In genomic region chr5:140661875-140662643, GRCm38 (mm10) we compare ENCODE assay signal across 10 mouse cellular contexts. TPM values are rescaled to one million over a fixed set of nuclear protein-coding genes. Genes with fewer than 3 reads are reported as not detected.
A peak's percentile ranks its signal among the peaks of the same experiment; 100 is the strongest.
DNase-seq lines count a peak whose midpoint lies in the region; ATAC-seq and TF ChIP-seq lines count a peak whose summit lies in the region.
"Had no signal": no experiment of that assay in that cellular context is flagged by ENCODE, and none has a peak within 500 bp of the region (broad histone marks: within the 10 kb centered on the region; RNA-seq: fewer than 3 reads in every experiment).

No protein-coding gene starts in this region.

- peak overlapping the region; percentile 47 for H3K4me2 ChIP-seq in heart, embryonic 14.5 days (ENCODE audit: low read length)
- peak overlapping the region; percentile 9; the same call in 1 of the 2 replicates for H3K4me2 ChIP-seq in intestine, postnatal 0 days (replicated peaks; ENCODE audit: low read depth)

- no peak overlapping the region; a peak in 1 of 4 replicates for H3K4me3 ChIP-seq in heart, embryonic 14.5 days (ENCODE audit: control insufficient read depth in 1 of 2, insufficient read depth in 1 of 2, low read depth in 1 of 2, low read length in 2 of 2)
- no peak overlapping the region for H3K4me3 ChIP-seq in intestine, postnatal 0 days (ENCODE audit: low read depth, low read length)
- H3K4me3 ChIP-seq: hindbrain, embryonic 10.5 days had no signal

- 0 out of 2 replicates have a peak, but pooled peaks cover 3% of the 10 kb centered on the region for H3K36me3 ChIP-seq in heart, embryonic 14.5 days (ENCODE audit: control insufficient read depth, insufficient read depth, low read length)
- no peaks in the 10 kb centered on the region for H3K36me3 ChIP-seq in intestine, postnatal 0 days (ENCODE audit: control insufficient read depth, insufficient read depth)
- H3K36me3 ChIP-seq: G1E had no signal

- no peaks in the 10 kb centered on the region for H3K9me3 ChIP-seq in heart, embryonic 14.5 days (ENCODE audit: control insufficient read depth, low read length)
- no peaks in the 10 kb centered on the region for H3K9me3 ChIP-seq in intestine, postnatal 0 days (ENCODE audit: control insufficient read depth)
- H3K9me3 ChIP-seq: G1E; hindbrain, embryonic 10.5 days had no signal

- peaks cover 20 to 31% of the 10 kb centered on the region in 2 experiments for H3K4me1 ChIP-seq in heart, embryonic 14.5 days (ENCODE audit: control insufficient read depth in 2 of 2, insufficient read depth in 2 of 2, low read length in 2 of 2)
- H3K4me1 ChIP-seq in intestine, postnatal 0 days (replicated peaks; ENCODE audit: control insufficient read depth, insufficient read depth, low read length): peaks cover 17% of the 10 kb centered on the region; the same call in 1 of the 2 replicates

- whole genome bisulfite sequencing in heart, embryonic 14.5 days: 30% methylated on average over 12 of the region's 12 CpGs
- 38% methylated on average over 12 of the region's 12 CpGs for WGBS in intestine, postnatal 0 days

- peak overlapping the region; percentile 68 to 76 for H3K27ac ChIP-seq in heart, embryonic 14.5 days (replicated peaks in 1 of 2; ENCODE audit: control insufficient read depth in 1 of 2, insufficient read depth in 1 of 2, low read depth in 2 of 2, low read length in 2 of 2)
- no peak overlapping the region for H3K27ac ChIP-seq in intestine, postnatal 0 days (ENCODE audit: low read depth, low read length)
- H3K27ac ChIP-seq: hindbrain, embryonic 10.5 days had no signal

- DNase-seq in heart, adult 9 months (ENCODE audit: low spot score in 2 of 2): no peak
- DNase-seq in spleen, postnatal 36 days (ENCODE audit: low spot score in 2 of 2): peak; percentile 30 to 33
- no peak for DNase-seq in spleen, postnatal 14 days (ENCODE audit: low spot score in 2 of 2)
- DNase-seq in thymus, adult 18-20 months: no peak
- no peak for DNase-seq in cerebellum, postnatal 36 days
- DNase-seq in cerebellum, adult 11 months: no peak

- no peak for ATAC-seq in heart, embryonic 14.5 days (ENCODE audit: insufficient number of reproducible peaks, insufficient read depth, low FRiP score, low read depth)
- no peak for ATAC-seq in intestine, postnatal 0 days

- no peaks in the 10 kb centered on the region for H3K27me3 ChIP-seq in heart, embryonic 14.5 days (ENCODE audit: control insufficient read depth, insufficient read depth, low read length)
- no peaks in the 10 kb centered on the region for H3K27me3 ChIP-seq in intestine, postnatal 0 days (replicated peaks; ENCODE audit: control insufficient read depth, insufficient read depth, low read length)

- no peak for TF ChIP-seq CTCF in intestine, postnatal 0 days (IDR thresholded peaks at IDR 0.05; ENCODE audit: low read depth)

- peak overlapping the region; percentile 57 for H3K9ac ChIP-seq in heart, embryonic 14.5 days (ENCODE audit: low read length)
- peak overlapping the region; percentile 11; the same call in 1 of the 2 replicates for H3K9ac ChIP-seq in intestine, postnatal 0 days (ENCODE audit: low read depth, low read length)

RNA-seq across cellular contexts. Expression of gene Ttyh3, which starts 13.2 kb away (rescaled TPM):
- polyA plus RNA-seq in heart, embryonic 14.5 days (2014; fragmentation: Nextera tagmentation; extraction: Ambion mirVana): 32.8 and 35.7 TPM in 2 replicates
- 21.4 and 23.6 TPM in 2 replicates for polyA plus RNA-seq in intestine, postnatal 0 days (2015; fragmentation: Nextera tagmentation; extraction: Ambion mirVana)

RNA-seq across cellular contexts. Expression of gene Iqce, which starts 40.1 kb away (rescaled TPM):
- 7.7 and 8.0 TPM in 2 replicates for polyA plus RNA-seq in heart, embryonic 14.5 days (2014; fragmentation: Nextera tagmentation; extraction: Ambion mirVana)
- 5.7 and 7.0 TPM in 2 replicates for polyA plus RNA-seq in intestine, postnatal 0 days (2015; fragmentation: Nextera tagmentation; extraction: Ambion mirVana)

RNA-seq across cellular contexts. Expression of gene Brat1, which starts 42.8 kb away (rescaled TPM):
- 8.9 and 9.4 TPM in 2 replicates for polyA plus RNA-seq in heart, embryonic 14.5 days (2014; fragmentation: Nextera tagmentation; extraction: Ambion mirVana)
- polyA plus RNA-seq in intestine, postnatal 0 days (2015; fragmentation: Nextera tagmentation; extraction: Ambion mirVana): 7.5 and 8.0 TPM in 2 replicates

RNA-seq across cellular contexts. Expression of gene Lfng, which starts 54.9 kb away (rescaled TPM):
- polyA plus RNA-seq in heart, embryonic 14.5 days (2014; fragmentation: Nextera tagmentation; extraction: Ambion mirVana): 3.8 and 6.4 TPM in 2 replicates
- 7.1 and 7.3 TPM in 2 replicates for polyA plus RNA-seq in intestine, postnatal 0 days (2015; fragmentation: Nextera tagmentation; extraction: Ambion mirVana)

Comparison
In these comparisons a context has a peak if more than half of its experiments do, and no peak if none do; other contexts are left out.
1. DNase-seq: peak in spleen, postnatal 36 days (2 of 2); none in heart, adult 9 months (0 of 2), spleen, postnatal 14 days (0 of 2), thymus, adult 18-20 months (0 of 2), cerebellum, postnatal 36 days (0 of 2) and cerebellum, adult 11 months (single experiment).